Mouse (Mus musculus): ENCODE results near the gene Actl11. TPM values are rescaled to one million over a fixed set of nuclear protein-coding genes. Genes with fewer than 3 reads are reported as not detected.

The Actl11 gene
- polyA plus RNA-seq, 1 experiment: 0.05 TPM

- no peak overlapping the region for H3K4me3 ChIP-seq (ENCODE audit: insufficient read depth, low read depth, low read length)
- no peaks in the 10 kb centered on the region for H3K36me3 ChIP-seq (ENCODE audit: control insufficient read depth, insufficient read depth, low read length)
- no peaks in the 10 kb centered on the region for H3K4me1 ChIP-seq (ENCODE audit: control insufficient read depth, insufficient read depth, low read length)
- H3K27ac ChIP-seq (ENCODE audit: insufficient read depth, low read depth, low read length): no peak overlapping the region
- peak; percentile 19 for DNase-seq
- no peaks in the 10 kb centered on the region for H3K27me3 ChIP-seq (replicated peaks; ENCODE audit: control insufficient read depth, insufficient read depth, low read length)
- no peak for TF ChIP-seq CTCF (conservative IDR thresholded peaks at IDR 0.05; ENCODE audit: insufficient read depth, insufficient read length, low read depth, low read length)
- TF ChIP-seq POLR2A (IDR thresholded peaks at IDR 0.05; ENCODE audit: low read depth, low read length): no peak
- WGBS: 70% methylated on average over 6 of the region's 6 CpGs
Measured at GRCm38 (mm10) chr9:107967437-107967836, 39.2 kb downstream of the Actl11 start.

- 94% methylated on average over 7 of the region's 7 CpGs for WGBS
- no peak overlapping the region for H3K27ac ChIP-seq (ENCODE audit: insufficient read depth, low read depth, low read length)
Measured at GRCm38 (mm10) chr9:107968531-107968930, 40.3 kb downstream of the Actl11 start.

GRCm38 (mm10) chr9:107970311-107970710 lies 42.0 kb downstream of the Actl11 start:
- WGBS: 90% methylated on average over 5 of the region's 5 CpGs
- Histone ChIP-seq H3K27me3 (replicated peaks; ENCODE audit: control insufficient read depth, insufficient read depth, low read length) (no peaks in the 10 kb centered on the region), H3K4me3 (ENCODE audit: insufficient read depth, low read depth, low read length) (no peak overlapping the region), H3K36me3 (ENCODE audit: control insufficient read depth, insufficient read depth, low read length) (no peaks in the 10 kb centered on the region), H3K27ac (ENCODE audit: insufficient read depth, low read depth, low read length) (no peak overlapping the region), H3K4me1 (ENCODE audit: control insufficient read depth, insufficient read depth, low read length) (no peaks in the 10 kb centered on the region)
- TF ChIP-seq CTCF (conservative IDR thresholded peaks at IDR 0.05; ENCODE audit: insufficient read depth, insufficient read length, low read depth, low read length) (no peak), POLR2A (IDR thresholded peaks at IDR 0.05; ENCODE audit: low read depth, low read length) (no peak)
- no peak for DNase-seq

More at GRCm38 (mm10) chr9:107968531-107968930, 40.3 kb downstream of the Actl11 start:
- Histone ChIP-seq H3K27me3 (replicated peaks; ENCODE audit: control insufficient read depth, insufficient read depth, low read length) (no peaks in the 10 kb centered on the region), H3K4me3 (ENCODE audit: insufficient read depth, low read depth, low read length) (no peak overlapping the region), H3K36me3 (ENCODE audit: control insufficient read depth, insufficient read depth, low read length) (no peaks in the 10 kb centered on the region), H3K4me1 (ENCODE audit: control insufficient read depth, insufficient read depth, low read length) (no peaks in the 10 kb centered on the region)
- DNase-seq: no peak
- TF ChIP-seq CTCF (conservative IDR thresholded peaks at IDR 0.05; ENCODE audit: insufficient read depth, insufficient read length, low read depth, low read length) (no peak), POLR2A (IDR thresholded peaks at IDR 0.05; ENCODE audit: low read depth, low read length) (no peak)

GRCm38 (mm10) chr9:107971690-107972541 lies 43.6 kb downstream of the Actl11 start:
- WGBS: 61% methylated on average over 8 of the region's 8 CpGs
- peak; percentile 33 for DNase-seq

GRCm38 (mm10) chr9:107974491-107975171 lies 46.4 kb downstream of the Actl11 start:
- TF ChIP-seq POLR2A (IDR thresholded peaks at IDR 0.05; ENCODE audit: low read depth, low read length) (no peak), CTCF (conservative IDR thresholded peaks at IDR 0.05; ENCODE audit: insufficient read depth, insufficient read length, low read depth, low read length) (no peak)
- H3K36me3 ChIP-seq (ENCODE audit: control insufficient read depth, insufficient read depth, low read length): no peaks in the 10 kb centered on the region
- no peak overlapping the region for H3K27ac ChIP-seq (ENCODE audit: insufficient read depth, low read depth, low read length)
- no peak for DNase-seq
- no peak overlapping the region for H3K4me3 ChIP-seq (ENCODE audit: insufficient read depth, low read depth, low read length)
- no peaks in the 10 kb centered on the region for H3K4me1 ChIP-seq (ENCODE audit: control insufficient read depth, insufficient read depth, low read length)
- WGBS: 73% methylated on average over 10 of the region's 10 CpGs
- H3K27me3 ChIP-seq (replicated peaks; ENCODE audit: control insufficient read depth, insufficient read depth, low read length): no peaks in the 10 kb centered on the region

More at GRCm38 (mm10) chr9:107971690-107972541, 43.6 kb downstream of the Actl11 start:
- no peaks in the 10 kb centered on the region for H3K4me1 ChIP-seq (ENCODE audit: control insufficient read depth, insufficient read depth, low read length)
- H3K36me3 ChIP-seq (ENCODE audit: control insufficient read depth, insufficient read depth, low read length): no peaks in the 10 kb centered on the region
- H3K4me3 ChIP-seq (ENCODE audit: insufficient read depth, low read depth, low read length): no peak overlapping the region
- no peak overlapping the region for H3K27ac ChIP-seq (ENCODE audit: insufficient read depth, low read depth, low read length)
- no peaks in the 10 kb centered on the region for H3K27me3 ChIP-seq (replicated peaks; ENCODE audit: control insufficient read depth, insufficient read depth, low read length)
- TF ChIP-seq POLR2A (IDR thresholded peaks at IDR 0.05; ENCODE audit: low read depth, low read length): no peak
- no peak for TF ChIP-seq CTCF (conservative IDR thresholded peaks at IDR 0.05; ENCODE audit: insufficient read depth, insufficient read length, low read depth, low read length)

GRCm38 (mm10) chr9:107975399-107976386 lies 47.4 kb downstream of the Actl11 start, which contains the start of gene Uba7:
Uba7 (plus strand) TSS chr9:107975505.
- no peaks in the 10 kb centered on the region for H3K27me3 ChIP-seq (replicated peaks; ENCODE audit: control insufficient read depth, insufficient read depth, low read length)
- H3K4me1 ChIP-seq (ENCODE audit: control insufficient read depth, insufficient read depth, low read length): no peaks in the 10 kb centered on the region
- TF ChIP-seq CTCF (conservative IDR thresholded peaks at IDR 0.05; ENCODE audit: insufficient read depth, insufficient read length, low read depth, low read length) (no peak), POLR2A (IDR thresholded peaks at IDR 0.05; ENCODE audit: low read depth, low read length) (no peak)
- 55% methylated on average over 12 of the region's 12 CpGs for WGBS
- peak; percentile 72 for DNase-seq
- peak within 1 kb of the TSS; percentile 73 for H3K27ac ChIP-seq (ENCODE audit: insufficient read depth, low read depth, low read length)
- no peaks in the 10 kb centered on the region for H3K36me3 ChIP-seq (ENCODE audit: control insufficient read depth, insufficient read depth, low read length)
- H3K4me3 ChIP-seq (ENCODE audit: insufficient read depth, low read depth, low read length): peak within 1 kb of the TSS; percentile 60
